Mouse (Mus musculus) brain, embryonic 14.5 days (tissue): ENCODE results near the gene Slc22a16.

Experiments used
- CTCF ChIP-seq: fragments of 200-500 bp; IDR thresholded peaks from 2 replicates; pipeline ENCODE4 v1.5.1; 2012; ENCODE audit warnings: inconsistent platforms, mild to moderate bottlenecking, moderate library complexity, borderline replicate concordance; ENCODE audit not compliant: insufficient read depth, insufficient read length; ENCODE audit errors: extremely low read depth
- POLR2A ChIP-seq: fragments of 200-500 bp; IDR thresholded peaks from 2 replicates; pipeline ENCODE4 v1.6.1; 2012; ENCODE audit warnings: mild to moderate bottlenecking, inconsistent platforms, borderline replicate concordance; ENCODE audit not compliant: poor library complexity, insufficient read depth, insufficient read length, severe bottlenecking; ENCODE audit errors: extremely low read depth

- TF ChIP-seq CTCF (no peak), POLR2A (no peak)
These were observed 60.8 kb downstream of the Slc22a16 start for GRCm38 (mm10) chr10:40630961-40631360.
